Mouse (Mus musculus) granulocyte monocyte progenitor cell, adult 5-6 weeks (primary cell): ENCODE data around the gene Mrpl9. TPM values are rescaled to one million over a fixed set of nuclear protein-coding genes. Genes with fewer than 3 reads are reported as not detected.

Experiments used
- total RNA-seq, 2 experiments: library from RNA; stranded (forward) in 1 of 2; stranded (reverse) in 1 of 2; fragments of 200-712, 200-1000 nt in 1 of 2; fragments of >200 nt in 1 of 2; fragmentation: Nextera tagmentation in 1 of 2; gene quantifications; 2 replicates each; pipeline ENCODE4 v1.2.3; 2014 to 2017

The Mrpl9 gene
- total RNA-seq, 2 experiments from 2014 or later = 32.5 to 56.3 TPM

Other genes with a start within 250 kb of the Mrpl9 start
- gene Gm5286, start 246.6 kb upstream of the Mrpl9 start, total RNA-seq (2014; fragmentation: Nextera tagmentation) = not detected in 2 replicates
- not detected in 2 replicates for gene Gm5286, start 246.6 kb upstream of the Mrpl9 start, total RNA-seq (2017)
- gene Gm4778, start 179.3 kb upstream of the Mrpl9 start, total RNA-seq (2014; fragmentation: Nextera tagmentation) = not detected in 2 replicates
- not detected in 2 replicates for gene Gm4778, start 179.3 kb upstream of the Mrpl9 start, total RNA-seq (2017)
- 1.8 and 7.4 TPM in 2 replicates for gene Them4, start 133.2 kb upstream of the Mrpl9 start, total RNA-seq (2014; fragmentation: Nextera tagmentation)
- gene Them4, start 133.2 kb upstream of the Mrpl9 start, total RNA-seq (2017) = 4.5 and 5.5 TPM in 2 replicates
- not detected in 2 replicates for gene Them5, start 101.2 kb upstream of the Mrpl9 start, total RNA-seq (2014; fragmentation: Nextera tagmentation)
- gene Them5, start 101.2 kb upstream of the Mrpl9 start, total RNA-seq (2017) = not detected in 2 replicates
- gene C2cd4d, start 80.9 kb upstream of the Mrpl9 start, total RNA-seq (2014; fragmentation: Nextera tagmentation) = not detected in 2 replicates
- gene C2cd4d, start 80.9 kb upstream of the Mrpl9 start, total RNA-seq (2017) = not detected in 2 replicates
- gene Rorc, start 70.5 kb upstream of the Mrpl9 start, total RNA-seq (2014; fragmentation: Nextera tagmentation) = not detected in 2 replicates
- 0.13 TPM in 1 of 2 replicates, not detected in the other for gene Rorc, start 70.5 kb upstream of the Mrpl9 start, total RNA-seq (2017)
- gene Lingo4, start 44.8 kb upstream of the Mrpl9 start, total RNA-seq (2014; fragmentation: Nextera tagmentation) = not detected in 2 replicates
- gene Lingo4, start 44.8 kb upstream of the Mrpl9 start, total RNA-seq (2017) = not detected in 2 replicates
- 4.5 TPM in 2 replicates for gene Tdrkh, start 30.0 kb upstream of the Mrpl9 start, total RNA-seq (2014; fragmentation: Nextera tagmentation)
- gene Tdrkh, start 30.0 kb upstream of the Mrpl9 start, total RNA-seq (2017) = 5.7 and 6.1 TPM in 2 replicates
- not detected in 2 replicates for gene Oaz3, start 597 bp downstream of the Mrpl9 start, total RNA-seq (2014; fragmentation: Nextera tagmentation)
- gene Oaz3, start 597 bp downstream of the Mrpl9 start, total RNA-seq (2017) = 6.9 TPM in 1 of 2 replicates, not detected in the other
- gene Celf3, start 35.0 kb downstream of the Mrpl9 start, total RNA-seq (2014; fragmentation: Nextera tagmentation) = not detected in 2 replicates
- not detected in 2 replicates for gene Celf3, start 35.0 kb downstream of the Mrpl9 start, total RNA-seq (2017)
- not detected in 2 replicates for gene Riiad1, start 37.0 kb downstream of the Mrpl9 start, total RNA-seq (2014; fragmentation: Nextera tagmentation)
- not detected in 2 replicates for gene Riiad1, start 37.0 kb downstream of the Mrpl9 start, total RNA-seq (2017)
- gene Snx27, start 139.4 kb downstream of the Mrpl9 start, total RNA-seq (2014; fragmentation: Nextera tagmentation) = 15.6 and 24.0 TPM in 2 replicates
- gene Snx27, start 139.4 kb downstream of the Mrpl9 start, total RNA-seq (2017) = 21.8 and 29.7 TPM in 2 replicates
- not detected in 2 replicates for gene Gm10972, start 199.8 kb downstream of the Mrpl9 start, total RNA-seq (2014; fragmentation: Nextera tagmentation)
- gene Gm10972, start 199.8 kb downstream of the Mrpl9 start, total RNA-seq (2017) = not detected in 2 replicates
- gene Tuft1, start 215.6 kb downstream of the Mrpl9 start, total RNA-seq (2014; fragmentation: Nextera tagmentation) = 3.0 and 3.2 TPM in 2 replicates
- gene Tuft1, start 215.6 kb downstream of the Mrpl9 start, total RNA-seq (2017) = 8.9 and 15.4 TPM in 2 replicates